Mouse (Mus musculus) ES-E14 (cell line): ENCODE measurements around the gene Tmem114. TPM values are rescaled to one million over a fixed set of nuclear protein-coding genes. Genes with fewer than 3 reads are reported as not detected.

Experiments used
- DNase-seq: peaks from one replicate; pipeline ENCODE4 v3.0.0-alpha.2; 2013; ENCODE audit warnings: low read depth, low spot score
- H3K27ac ChIP-seq: 2 replicates; pipeline ENCODE4 v1.5.1; 2012; ENCODE audit warnings: low read depth, mild to moderate bottlenecking, low read length, moderate library complexity, mixed read lengths; ENCODE audit not compliant: poor library complexity, insufficient read depth, severe bottlenecking
- H3K36me3 ChIP-seq: 2 replicates; pipeline ENCODE4 v1.6.1; 2012; ENCODE audit warnings: mild to moderate bottlenecking, low read length, moderate library complexity, mixed read lengths; ENCODE audit not compliant: control insufficient read depth, poor library complexity, insufficient read depth, severe bottlenecking
- H3K4me1 ChIP-seq, 2 experiments: fragments of 150-350 bp in 1 of 2; sonication (generic) in 1 of 2; 2 replicates each; pipeline ENCODE4 v1.6.1; 2012; ENCODE audit warnings: low read length in 2 of 2, mild to moderate bottlenecking in 1 of 2, mixed read lengths in 1 of 2; ENCODE audit not compliant: control insufficient read depth in 2 of 2, insufficient read depth in 2 of 2, poor library complexity in 1 of 2
- H3K4me3 ChIP-seq, 2 experiments: fragments of 150-350 bp in 1 of 2; sonication (generic) in 1 of 2; 2 replicates each; pipeline ENCODE4 v1.5.1; 2012; ENCODE audit warnings: low read length in 2 of 2, low read depth in 1 of 2, mild to moderate bottlenecking in 1 of 2, mixed read lengths in 1 of 2; ENCODE audit not compliant: insufficient read depth in 1 of 2, poor library complexity in 1 of 2, severe bottlenecking in 1 of 2
- H3K9ac ChIP-seq: 2 replicates; pipeline ENCODE4 v1.6.1; 2012; ENCODE audit warnings: low read depth, mild to moderate bottlenecking, low read length, mixed read lengths; ENCODE audit not compliant: poor library complexity, insufficient read depth, severe bottlenecking
- H3K9me3 ChIP-seq: fragments of 150-350 bp; sonication (generic); 2 replicates; pipeline ENCODE4 v1.6.1; 2012; ENCODE audit warnings: low read depth, mild to moderate bottlenecking, low read length; ENCODE audit not compliant: control insufficient read depth, insufficient read depth
- CHD2 ChIP-seq: IDR thresholded peaks from 2 replicates; pipeline ENCODE4 v1.6.1; 2014; ENCODE audit warnings: mild to moderate bottlenecking, low read depth, low read length, inconsistent platforms
- HCFC1 ChIP-seq: IDR thresholded peaks from 2 replicates; pipeline ENCODE4 v1.6.1; 2012; ENCODE audit warnings: low read length, inconsistent platforms, borderline replicate concordance; ENCODE audit not compliant: insufficient read depth
- MAFK ChIP-seq: IDR thresholded peaks from 2 replicates; pipeline ENCODE4 v1.6.1; 2014; ENCODE audit warnings: mild to moderate bottlenecking, low read depth, low read length, inconsistent platforms; ENCODE audit not compliant: insufficient read depth
- ZC3H11A ChIP-seq: IDR thresholded peaks from 2 replicates; pipeline ENCODE4 v1.6.1; 2012; ENCODE audit warnings: low read depth, mild to moderate bottlenecking, inconsistent platforms, low read length, borderline replicate concordance
- ZNF384 ChIP-seq: IDR thresholded peaks from 2 replicates; pipeline ENCODE4 v1.6.1; 2012; ENCODE audit warnings: low read depth, low read length, inconsistent platforms
- in situ Hi-C, 2 experiments: fragments of 600-800 bp; cut with MboI; formaldehyde crosslinking; loops; one replicate each; pipeline ENCODE4 v1.15.1; 2025; ENCODE audit warnings: low sequenced_read_pairs in 2 of 2, inconsistent platforms in 1 of 2; ENCODE audit not compliant: unreplicated experiment in 2 of 2
- total RNA-seq: library from RNA; depleted of rRNA; stranded (reverse); fragments of 300-350 nt; gene quantifications from 2 replicates; pipeline ENCODE4 v1.2.3, GENCODE M21; 2012; rRNA removed

Gene Tmem114
- total RNA-seq, 1 experiment = not detected

DNA sequence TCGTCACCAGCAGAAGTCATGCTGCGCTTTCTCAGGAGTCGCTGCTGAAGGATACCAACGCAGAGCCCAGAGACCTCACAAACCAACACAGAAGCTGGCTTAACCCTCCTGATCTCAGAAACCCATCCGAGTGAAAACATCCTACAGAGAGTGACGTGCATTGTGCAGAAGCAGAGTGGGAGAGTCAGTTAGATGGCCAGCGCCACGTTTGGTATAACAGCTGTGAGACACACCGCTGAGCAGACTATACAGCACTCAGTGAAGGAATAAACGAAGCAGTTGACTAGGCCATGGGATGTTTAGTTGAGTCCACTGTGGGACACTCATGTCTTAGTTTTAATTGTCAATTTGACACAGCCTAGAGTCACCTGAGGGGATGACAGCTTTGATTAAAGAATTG lies 40.2 kb downstream of the Tmem114 start:
- in situ Hi-C loops = no loop called here
- TF ChIP-seq ZNF384 (no peak), ZC3H11A (no peak), CHD2 (no peak), MAFK (no peak), HCFC1 (no peak)
- Histone ChIP-seq H3K9me3 (no peaks in the 10 kb centered on the region), H3K9ac (no peak overlapping the region), H3K4me1 (peaks cover 0 to 3% of the 10 kb centered on the region in 2 experiments; a peak in 2 of 4 replicates), H3K27ac (no peak overlapping the region), H3K36me3 (no peaks in the 10 kb centered on the region), H3K4me3 (no peak overlapping the region)
- no peak for DNase-seq

DNA sequence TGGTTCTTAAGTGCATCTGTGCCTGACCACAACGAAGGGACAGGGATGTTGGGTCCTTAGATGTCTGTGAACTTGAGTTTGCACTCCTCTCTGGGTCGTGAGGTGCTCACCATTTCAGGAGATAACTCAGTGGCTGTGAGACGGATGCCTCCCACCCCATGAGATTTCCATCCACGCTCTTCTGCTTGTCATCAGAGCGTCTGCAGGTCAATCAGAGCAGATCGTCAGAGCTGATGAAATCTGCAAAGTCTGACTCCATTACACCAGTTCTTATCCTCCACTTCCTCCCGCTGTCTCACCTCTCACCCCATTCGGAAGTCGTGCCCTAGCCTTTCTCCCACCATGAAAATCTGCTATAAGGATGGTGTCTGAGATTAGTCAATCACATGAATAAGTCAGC lies 41.5 kb downstream of the Tmem114 start:
- Histone ChIP-seq H3K9ac (no peak overlapping the region), H3K9me3 (no peaks in the 10 kb centered on the region), H3K27ac (no peak overlapping the region), H3K4me1 (peaks cover 0 to 6% of the 10 kb centered on the region in 2 experiments; a peak in 3 of 4 replicates), H3K36me3 (no peaks in the 10 kb centered on the region), H3K4me3 (no peak overlapping the region)
- in situ Hi-C loops = no loop called here
- no peak for DNase-seq
- TF ChIP-seq ZC3H11A = no peak
- no peak for TF ChIP-seq HCFC1
- no peak for TF ChIP-seq CHD2
- TF ChIP-seq ZNF384 = no peak
- TF ChIP-seq MAFK = no peak

DNA sequence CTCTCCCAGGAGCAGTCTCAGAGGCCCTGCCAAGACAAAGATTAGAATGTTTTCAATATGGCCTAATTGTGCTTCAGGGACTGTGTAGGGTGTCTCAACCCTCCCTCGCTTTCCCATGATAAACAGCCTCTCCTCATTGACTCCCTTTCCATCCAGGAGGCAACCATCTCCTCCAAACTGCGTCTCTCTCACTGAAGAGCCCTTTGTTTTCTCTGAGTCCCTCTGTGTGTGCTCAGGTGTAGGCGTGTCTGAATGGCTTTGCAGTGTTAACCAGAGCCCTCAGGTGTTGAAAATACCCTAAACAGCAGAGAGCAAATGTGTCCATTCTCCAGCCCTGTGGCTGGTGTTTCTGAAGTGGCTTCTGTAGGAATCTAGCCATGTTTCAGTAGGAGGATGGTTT lies 61.9 kb downstream of the Tmem114 start:
- TF ChIP-seq MAFK (no peak), ZNF384 (no peak), CHD2 (no peak), HCFC1 (no peak), ZC3H11A (no peak)

More for the DNA sequence above, 61.9 kb downstream of the Tmem114 start:
- no peak for DNase-seq
- in situ Hi-C loops = no loop called here
- Histone ChIP-seq H3K9me3 (no peaks in the 10 kb centered on the region), H3K4me1 (peaks cover 0 to 2% of the 10 kb centered on the region in 2 experiments; a peak in 1 of 4 replicates), H3K27ac (no peak overlapping the region), H3K4me3 (no peak overlapping the region), H3K36me3 (no peaks in the 10 kb centered on the region), H3K9ac (no peak overlapping the region)

Other genes with a start within 250 kb of the Tmem114 start
- 15.5 and 21.6 TPM in 2 replicates for gene Mettl22, start 45.7 kb upstream of the Tmem114 start, total RNA-seq
- gene Abat, start 88.3 kb upstream of the Tmem114 start, total RNA-seq = 2.3 and 4.3 TPM in 2 replicates
- 34.7 and 34.8 TPM in 2 replicates for gene Pmm2, start 212.5 kb upstream of the Tmem114 start, total RNA-seq
- 20.7 and 25.7 TPM in 2 replicates for gene Tmem186, start 212.6 kb upstream of the Tmem114 start, total RNA-seq
- gene Carhsp1, start 247.0 kb upstream of the Tmem114 start, total RNA-seq = 42.5 and 66.6 TPM in 2 replicates